Mouse (Mus musculus) kidney, adult 2 months (tissue): ENCODE results near the gene Svbp.

Source experiments
- CTCF ChIP-seq: fragments of 200-500 bp; conservative IDR thresholded peaks from 2 replicates; pipeline ENCODE4 v1.5.1; 2011; ENCODE audit warnings: low read depth, mild to moderate bottlenecking, control low read depth, low read length, moderate library complexity, mixed read lengths; ENCODE audit not compliant: insufficient read depth, insufficient read length
- POLR2A ChIP-seq: fragments of 200-500 bp; IDR thresholded peaks from one replicate; pipeline ENCODE4 v1.6.1; 2011; ENCODE audit warnings: low read depth, low read length, control low read depth

DNA sequence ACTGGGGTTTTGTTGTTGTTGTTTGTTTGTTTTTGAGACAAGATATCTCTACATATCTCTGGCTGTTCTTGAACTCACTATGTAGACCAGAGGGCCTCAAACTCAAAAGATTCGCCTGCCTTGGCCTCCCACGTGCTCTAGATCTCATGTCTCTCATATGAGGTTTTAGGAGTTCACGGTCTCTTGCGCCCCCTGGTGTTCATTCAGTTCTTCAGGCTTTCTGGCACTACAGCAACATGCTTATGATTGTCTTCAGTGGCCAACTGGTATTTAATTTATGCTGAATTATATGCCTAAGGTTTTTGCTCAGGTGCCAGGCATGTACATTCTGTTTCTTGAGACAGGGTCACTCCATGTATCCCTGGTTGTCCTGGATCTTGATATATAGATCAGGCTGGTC lies 27.4 kb upstream of the Svbp start:
- TF ChIP-seq POLR2A (no peak), CTCF (peak; percentile 81)
